Mouse (Mus musculus) lung, embryonic 14.5 days (tissue): ENCODE data around the gene Ap1g2. TPM values are rescaled to one million over a fixed set of nuclear protein-coding genes. Genes with fewer than 3 reads are reported as not detected.

Experiments used
- ATAC-seq: fragments of 200-750 bp; cut with Nextera tagmentation; 2 replicates; pipeline ENCODE4 v1.8.0; 2017; ENCODE audit warnings: mild to moderate bottlenecking, moderate TSS enrichment, moderate library complexity; ENCODE audit not compliant: insufficient read depth
- DNase-seq: peaks from one replicate; pipeline ENCODE4 v3.0.0-alpha.2; 2015
- H3K27ac ChIP-seq: fragments of 300-500 bp; sonication (generic); 2 replicates; pipeline ENCODE4 v1.5.1; 2014; ENCODE audit warnings: low read depth, mild to moderate bottlenecking, moderate library complexity
- H3K27me3 ChIP-seq: fragments of 300-500 bp; sonication (generic); 2 replicates; pipeline ENCODE4 v1.6.1; 2014; ENCODE audit warnings: low read length, control low read depth; ENCODE audit not compliant: insufficient read depth
- H3K36me3 ChIP-seq: fragments of 300-500 bp; sonication (generic); 2 replicates; pipeline ENCODE4 v1.6.1; 2014; ENCODE audit warnings: control low read depth; ENCODE audit not compliant: insufficient read depth
- H3K4me1 ChIP-seq: fragments of 300-500 bp; sonication (generic); 2 replicates; pipeline ENCODE4 v1.6.1; 2014; ENCODE audit warnings: antibody characterized with exemption, control low read depth; ENCODE audit not compliant: insufficient read depth
- H3K4me2 ChIP-seq: fragments of 300-500 bp; sonication (generic); 2 replicates; pipeline ENCODE4 v1.6.1; 2014; ENCODE audit warnings: mild to moderate bottlenecking
- H3K4me3 ChIP-seq: fragments of 300-500 bp; sonication (generic); 2 replicates; pipeline ENCODE4 v1.5.1; 2014; ENCODE audit warnings: low read depth, low read length
- H3K9ac ChIP-seq: fragments of 300-500 bp; sonication (generic); 2 replicates; pipeline ENCODE4 v1.6.1; 2014
- H3K9me3 ChIP-seq: fragments of 300-500 bp; sonication (generic); 2 replicates; pipeline ENCODE4 v1.6.1; 2016; ENCODE audit warnings: low read depth, low read length, control low read depth
- CTCF ChIP-seq: IDR thresholded peaks from 2 replicates; pipeline ENCODE4 v1.5.1; 2016; ENCODE audit warnings: antibody characterized with exemption, low read depth
- WGBS: fragments of 180-500 bp; shearing (Covaris S2); extraction: QIAGEN DNeasy Blood & Tissue Kit; methylation state at CpG from one replicate; pipeline ENCODE4 v1.1.7; 2014; 5-methylcytosine and 5-hydroxymethylcytosine counted together
- polyA plus RNA-seq: library from polyadenylated mRNA; unstranded; fragments of >200 nt; fragmentation: Nextera tagmentation; extraction: Ambion mirVana; gene quantifications from 2 replicates; pipeline ENCODE4 v1.2.1, GENCODE M21; 2014

The Ap1g2 gene
- polyA plus RNA-seq, 1 experiment from 2014 or later = 16.3 TPM

DNA sequence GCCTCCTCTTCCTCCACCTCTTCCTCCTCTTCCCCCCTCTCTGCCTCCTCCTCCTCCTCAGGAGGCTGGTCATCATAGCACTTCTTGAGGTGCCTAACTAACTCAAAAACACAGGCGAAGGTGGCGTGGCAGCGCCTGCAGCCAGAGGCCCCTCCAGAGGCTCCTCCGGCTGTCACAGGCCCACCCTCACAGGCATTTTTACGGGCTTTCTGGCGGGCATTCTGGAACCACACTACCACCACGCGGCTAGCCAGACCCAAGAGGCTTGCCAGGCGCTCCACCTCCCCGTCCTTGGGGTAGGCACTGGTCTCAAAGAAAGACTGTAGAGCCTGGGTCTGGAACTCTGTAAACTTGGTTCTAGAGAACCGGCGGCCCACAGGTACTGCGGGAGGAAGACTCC lies 41.0 kb downstream of the Ap1g2 start:
- no peak overlapping the region for H3K9ac ChIP-seq
- H3K9me3 ChIP-seq = no peaks in the 10 kb centered on the region
- no peak overlapping the region for H3K4me3 ChIP-seq
- no peak overlapping the region for H3K4me2 ChIP-seq
- DNase-seq (no peak), ATAC-seq (no peak)
- 85% methylated on average over 13 of the region's 13 CpGs for WGBS
- peaks cover 6% of the 10 kb centered on the region; the same call in 1 of the 2 replicates for H3K4me1 ChIP-seq
- no peak for TF ChIP-seq CTCF
- no peaks in the 10 kb centered on the region; the same call in 1 of the 2 replicates for H3K36me3 ChIP-seq
- H3K27me3 ChIP-seq = no peaks in the 10 kb centered on the region
- H3K27ac ChIP-seq = no peak overlapping the region

DNA sequence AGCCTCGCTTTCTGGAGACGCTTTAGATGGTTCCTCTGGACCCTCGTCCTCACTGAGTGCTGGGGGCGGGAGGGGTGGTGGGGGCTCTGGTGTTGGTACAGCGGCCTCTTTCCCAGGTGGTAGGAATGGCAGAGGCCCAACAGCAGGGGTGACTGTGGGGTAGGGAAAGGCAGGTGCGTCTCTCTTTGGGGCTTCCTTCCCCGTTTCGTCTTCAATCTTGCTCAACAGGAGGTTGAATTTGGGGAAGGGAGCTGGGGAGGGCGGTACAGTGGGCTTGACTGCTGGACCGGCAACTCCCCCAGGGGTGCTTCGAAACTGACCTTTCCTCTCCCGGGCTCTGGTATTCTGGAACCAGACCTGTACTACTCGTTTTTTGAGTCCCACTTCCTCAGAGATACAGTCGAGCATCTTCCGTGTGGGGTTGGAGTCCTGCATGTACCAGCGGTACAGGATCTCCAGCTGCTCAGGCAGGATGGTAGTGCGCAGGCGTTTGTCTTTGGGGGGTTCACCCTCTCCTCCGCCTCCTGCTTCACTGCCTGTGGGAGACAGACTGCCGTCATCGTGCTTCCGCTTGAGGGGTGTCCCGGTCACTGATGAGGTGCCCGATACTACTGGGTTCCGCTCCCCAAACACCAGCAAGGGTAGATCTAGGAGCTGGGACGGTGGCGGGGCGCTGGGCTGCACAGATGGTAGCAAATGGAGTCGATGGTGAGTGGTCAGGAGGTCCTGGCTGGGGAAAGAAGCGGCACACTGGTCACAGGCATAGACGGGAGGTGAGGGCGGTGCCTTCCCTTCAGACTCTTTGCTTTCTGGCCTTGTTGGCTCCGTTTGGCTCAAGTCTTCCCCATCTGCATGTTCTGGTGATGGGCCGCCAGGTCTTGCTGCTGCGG lies 41.7 kb downstream of the Ap1g2 start:
- Histone ChIP-seq H3K4me1 (peaks cover 6% of the 10 kb centered on the region; the same call in 1 of the 2 replicates), H3K27ac (no peak overlapping the region), H3K9ac (no peak overlapping the region), H3K4me2 (no peak overlapping the region), H3K27me3 (no peaks in the 10 kb centered on the region), H3K4me3 (no peak overlapping the region), H3K9me3 (no peaks in the 10 kb centered on the region), H3K36me3 (no peaks in the 10 kb centered on the region; the same call in 1 of the 2 replicates)
- TF ChIP-seq CTCF = no peak
- no peak for ATAC-seq
- 61% methylated on average over 35 of the region's 35 CpGs for WGBS
- no peak for DNase-seq

DNA sequence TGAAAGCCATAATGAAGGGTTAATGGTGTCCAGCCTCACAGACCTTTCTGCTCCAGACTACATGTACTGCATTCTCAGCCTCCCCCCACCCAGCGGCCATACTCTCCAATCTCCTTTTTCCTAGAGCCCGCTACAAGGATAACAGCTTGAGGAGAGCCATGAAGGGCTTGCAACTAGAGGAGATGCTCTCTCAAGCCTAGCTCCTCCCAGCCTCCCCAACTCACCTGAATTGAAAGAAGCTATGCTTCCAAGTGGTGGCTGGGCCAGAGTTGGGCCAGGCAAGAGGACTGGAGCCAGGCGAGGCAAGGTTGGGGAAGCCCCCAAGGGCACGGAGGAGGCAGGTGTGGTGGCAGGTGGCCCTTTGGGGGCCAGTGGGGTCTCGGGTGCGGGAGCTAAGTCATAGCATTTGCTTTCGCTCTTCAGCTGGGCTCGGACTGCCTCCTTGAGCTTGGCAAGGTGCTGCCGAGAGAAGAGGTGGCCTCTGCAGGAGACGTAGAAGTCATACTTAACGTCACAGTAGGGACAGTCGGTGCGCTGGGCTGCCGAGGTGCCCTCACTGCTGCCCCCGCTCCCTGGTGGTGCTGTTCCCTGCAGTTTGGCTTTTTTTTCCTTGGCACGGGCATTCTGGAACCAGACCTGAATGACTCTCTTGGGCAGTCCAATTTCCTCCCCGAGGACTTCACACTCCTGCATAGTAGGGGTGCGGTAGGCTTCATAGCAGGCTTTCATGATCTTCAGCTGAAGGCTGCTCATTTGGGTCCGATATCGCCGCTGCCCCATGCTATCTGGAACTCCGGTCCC lies 42.6 kb downstream of the Ap1g2 start:
- Histone ChIP-seq H3K9me3 (no peaks in the 10 kb centered on the region), H3K27ac (no peak overlapping the region), H3K4me3 (peak overlapping the region; percentile 9; the same call in 1 of the 2 replicates), H3K9ac (no peak overlapping the region), H3K4me2 (peak overlapping the region; percentile 52; the same call in 1 of the 2 replicates), H3K27me3 (no peaks in the 10 kb centered on the region), H3K36me3 (no peaks in the 10 kb centered on the region; the same call in 1 of the 2 replicates), H3K4me1 (peaks cover 6% of the 10 kb centered on the region; the same call in 1 of the 2 replicates)
- no peak for TF ChIP-seq CTCF
- ATAC-seq = no peak
- no peak for DNase-seq
- 76% methylated on average over 22 of the region's 22 CpGs for WGBS

DNA sequence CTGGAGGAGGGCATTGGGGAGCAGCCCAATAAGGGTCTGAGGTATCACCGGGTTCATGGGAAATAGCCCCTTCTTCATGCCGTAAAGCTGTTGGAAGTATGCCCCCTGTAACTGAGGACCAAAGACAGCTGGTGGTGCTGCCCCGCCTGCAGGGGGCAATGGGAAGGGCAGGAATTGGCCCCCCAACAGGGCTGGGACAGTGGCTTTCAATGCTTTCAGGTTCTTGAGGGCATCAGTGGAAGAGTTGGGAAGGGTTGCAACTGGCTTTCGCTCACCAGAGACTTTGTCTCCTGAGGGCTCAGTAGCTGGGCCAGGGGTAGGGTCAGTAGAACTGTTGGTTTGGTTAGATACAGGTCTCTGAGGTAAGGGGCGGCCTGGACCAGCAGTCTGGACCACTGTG lies 43.3 kb downstream of the Ap1g2 start:
- H3K4me3 ChIP-seq = peak overlapping the region; percentile 9; the same call in 1 of the 2 replicates
- no peaks in the 10 kb centered on the region; the same call in 1 of the 2 replicates for H3K36me3 ChIP-seq
- no peak for TF ChIP-seq CTCF
- H3K9me3 ChIP-seq = no peaks in the 10 kb centered on the region
- DNase-seq (no peak), ATAC-seq (no peak)
- H3K9ac ChIP-seq = no peak overlapping the region
- no peaks in the 10 kb centered on the region for H3K27me3 ChIP-seq
- no peak overlapping the region for H3K27ac ChIP-seq
- H3K4me2 ChIP-seq = peak overlapping the region; percentile 52
- peaks cover 6% of the 10 kb centered on the region; the same call in 1 of the 2 replicates for H3K4me1 ChIP-seq
- WGBS = 80% methylated on average over 5 of the region's 5 CpGs

DNA sequence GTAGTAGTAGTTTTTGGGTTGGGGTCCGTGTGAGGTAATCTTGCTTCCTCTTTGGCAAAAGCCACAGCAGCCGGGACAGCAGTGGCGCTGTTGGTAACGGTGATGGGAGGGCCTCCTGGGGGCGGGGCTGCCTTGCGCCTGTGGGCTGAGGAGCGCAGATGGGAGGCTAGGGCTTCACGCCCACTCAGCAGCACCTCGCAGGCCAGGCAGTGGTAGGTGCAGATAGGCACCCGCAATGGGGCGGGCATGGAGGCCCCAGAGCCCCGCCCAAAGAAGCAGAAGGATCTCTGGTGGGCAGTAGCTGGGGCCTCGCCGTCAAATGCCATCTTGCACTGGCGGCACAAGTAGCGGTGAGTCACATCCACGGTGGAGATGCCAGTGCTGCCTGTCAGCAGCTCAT lies 43.8 kb downstream of the Ap1g2 start:
- no peaks in the 10 kb centered on the region for H3K9me3 ChIP-seq
- DNase-seq (peak; percentile 62), ATAC-seq (peak; percentile 87)
- H3K27ac ChIP-seq = no peak overlapping the region
- 13% methylated on average over 17 of the region's 17 CpGs for WGBS
- no peak overlapping the region; the same call in 1 of the 2 replicates for H3K9ac ChIP-seq
- TF ChIP-seq CTCF = no peak
- peak overlapping the region; percentile 9 for H3K4me3 ChIP-seq
- H3K36me3 ChIP-seq = no peaks in the 10 kb centered on the region; the same call in 1 of the 2 replicates
- H3K27me3 ChIP-seq = no peaks in the 10 kb centered on the region
- H3K4me2 ChIP-seq = peak overlapping the region; percentile 52
- H3K4me1 ChIP-seq = peaks cover 6% of the 10 kb centered on the region; the same call in 1 of the 2 replicates

DNA sequence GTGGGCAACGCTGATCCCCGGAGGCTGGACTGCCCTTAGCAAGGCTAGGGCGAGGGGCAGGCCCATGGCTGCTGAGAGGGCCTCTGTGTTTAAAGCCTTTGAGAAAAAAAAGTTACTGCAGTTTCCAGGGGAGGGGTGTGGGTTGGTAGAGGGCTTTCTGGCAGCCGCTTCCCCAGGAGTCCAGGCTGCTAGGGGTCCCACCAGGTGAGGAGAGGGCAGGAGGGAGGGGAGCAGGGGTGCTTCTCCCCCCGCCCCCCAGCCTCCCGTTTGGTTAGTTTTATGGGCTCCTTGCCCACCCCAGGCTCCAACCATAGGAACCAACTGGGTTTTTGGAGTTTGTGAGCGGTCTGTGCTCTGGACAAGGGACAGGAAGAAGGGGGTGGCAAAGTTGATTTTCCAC lies 44.5 kb downstream of the Ap1g2 start:
- no peak overlapping the region for H3K9ac ChIP-seq
- no peak overlapping the region for H3K27ac ChIP-seq
- H3K4me2 ChIP-seq = no peak overlapping the region
- no peak for ATAC-seq
- no peaks in the 10 kb centered on the region for H3K9me3 ChIP-seq
- no peaks in the 10 kb centered on the region for H3K27me3 ChIP-seq
- WGBS = 43% methylated on average over 7 of the region's 7 CpGs
- TF ChIP-seq CTCF = no peak
- DNase-seq = no peak
- peaks cover 6% of the 10 kb centered on the region; the same call in 1 of the 2 replicates for H3K4me1 ChIP-seq
- no peaks in the 10 kb centered on the region; the same call in 1 of the 2 replicates for H3K36me3 ChIP-seq
- H3K4me3 ChIP-seq = no peak overlapping the region
